Mouse (Mus musculus) liver, embryonic 14.5 days (tissue): ENCODE results near the gene Tpte.

Source experiments
- CTCF ChIP-seq: IDR thresholded peaks from 2 replicates; pipeline ENCODE4 v1.5.1; 2016; ENCODE audit warnings: antibody characterized with exemption, low read depth, control low read depth
- EP300 ChIP-seq: IDR thresholded peaks from 2 replicates; pipeline ENCODE4 v1.6.1; 2016; ENCODE audit warnings: antibody characterized with exemption, low read depth

GRCm38 (mm10) chr8:22311446-22311845, 28.2 kb downstream of the Tpte start:
- peak; percentile 36 for TF ChIP-seq CTCF
- no peak for TF ChIP-seq EP300
